Mouse (Mus musculus) G1E (cell line): ENCODE data around the gene Olfr1112. TPM values are rescaled to one million over a fixed set of nuclear protein-coding genes. Genes with fewer than 3 reads are reported as not detected.
"Not testable (repeated sequence)": the region's sequence is repeated elsewhere in the genome, so short reads cannot be mapped to it uniquely, and the experiment has no call there.

Source experiments
- ATAC-seq: 2 replicates; pipeline ENCODE4 v1.8.0; 2016; ENCODE audit warnings: mild to moderate bottlenecking; ENCODE audit not compliant: insufficient number of reproducible peaks, poor library complexity, low FRiP score, severe bottlenecking; ENCODE audit errors: extremely low read depth
- DNase-seq: peaks from one replicate; pipeline ENCODE4 v3.0.0; 2012; ENCODE audit warnings: low spot score
- H3K27me3 ChIP-seq: 2 replicates; pipeline ENCODE4 v1.6.1; 2012; ENCODE audit warnings: mild to moderate bottlenecking, low read length, inconsistent platforms; ENCODE audit not compliant: insufficient read depth
- H3K36me3 ChIP-seq: replicated peaks from 2 replicates; pipeline ENCODE3; 2012; ENCODE audit warnings: mild to moderate bottlenecking, inconsistent platforms
- H3K4me1 ChIP-seq: 2 replicates; pipeline ENCODE4 v1.6.1; 2012; ENCODE audit warnings: low read depth, low read length, inconsistent platforms, mixed read lengths; ENCODE audit not compliant: insufficient read depth
- H3K4me3 ChIP-seq: 2 replicates; pipeline ENCODE4 v1.5.1; 2012; ENCODE audit warnings: low read depth, mild to moderate bottlenecking, inconsistent platforms, low read length, moderate library complexity, mixed read lengths
- H3K9me3 ChIP-seq: replicated peaks from 2 replicates; pipeline ENCODE4 v1.6.1; 2012; ENCODE audit warnings: inconsistent platforms
- CTCF ChIP-seq: IDR thresholded peaks from 2 replicates; pipeline ENCODE4 v1.5.1; 2012; ENCODE audit warnings: low read depth, low read length, inconsistent platforms, mixed read lengths
- GATA1 ChIP-seq: IDR thresholded peaks from 2 replicates; pipeline ENCODE4 v1.6.1; 2012; ENCODE audit warnings: borderline replicate concordance, low read length, inconsistent platforms, mixed read lengths
- GATA2 ChIP-seq: IDR thresholded peaks from 2 replicates; pipeline ENCODE4 v1.6.1; 2012; ENCODE audit warnings: low read depth, low read length, inconsistent platforms, borderline replicate concordance
- POLR2AphosphoS5 ChIP-seq: IDR thresholded peaks from 2 replicates; pipeline ENCODE4 v1.6.1; 2012; ENCODE audit warnings: low read depth, low read length, inconsistent platforms; ENCODE audit not compliant: insufficient replicate concordance
- TAL1 ChIP-seq: conservative IDR thresholded peaks from 2 replicates; pipeline ENCODE4 v1.6.1; 2012; ENCODE audit warnings: low read depth, low read length, inconsistent platforms, mixed read lengths
- polyA plus RNA-seq: library from polyadenylated mRNA; stranded (reverse); fragments of >175 nt; gene quantifications from 2 replicates; pipeline ENCODE4 v1.2.3, GENCODE M21; 2012
- total RNA-seq, 2 experiments: library from RNA; stranded (forward) in 1 of 2; stranded (reverse) in 1 of 2; fragments of 200-1000 nt in 1 of 2; fragments of >200 nt in 1 of 2; fragmentation: Nextera tagmentation in 1 of 2; gene quantifications; 2 replicates each; pipeline ENCODE4 v1.2.3; 2014 to 2017

Gene Olfr1112
- total RNA-seq (2014; fragmentation: Nextera tagmentation), result not detected in 2 replicates
- 0.44 TPM in 1 of 2 replicates, not detected in the other for total RNA-seq (2017)
- not detected in 2 replicates for polyA plus RNA-seq

GRCm38 (mm10) chr2:87187498-87187897 lies at the start of gene Olfr1112:
TSS of gene Olfr1112 (plus strand) at chr2:87187798.
- DNase-seq, result no peak
- no peaks in the 10 kb centered on the region for H3K9me3 ChIP-seq
- no peaks in the 10 kb centered on the region for H3K36me3 ChIP-seq
- TF ChIP-seq GATA2 (no peak), GATA1 (no peak), CTCF (no peak)
- no peak within 1 kb of the TSS for H3K4me3 ChIP-seq
- H3K4me1 ChIP-seq, result no peaks in the 10 kb centered on the region
- ATAC-seq, result no peak
- no peaks in the 10 kb centered on the region for H3K27me3 ChIP-seq

- TF ChIP-seq TAL1 (no peak), POLR2AphosphoS5 (no peak), GATA1 (no peak), CTCF (no peak), GATA2 (no peak)
- Histone ChIP-seq H3K4me3 (no peak within 1 kb of the TSS), H3K27me3 (no peaks in the 10 kb centered on the region), H3K36me3 (no peaks in the 10 kb centered on the region), H3K9me3 (no peaks in the 10 kb centered on the region), H3K4me1 (no peaks in the 10 kb centered on the region)
- DNase-seq (no peak), ATAC-seq (no peak)
Measured at GRCm38 (mm10) chr2:87140200-87140599, 47.4 kb upstream of the Olfr1112 start, which contains the start of gene Olfr1110. TSS of gene Olfr1110 (minus strand) at chr2:87140300.

GRCm38 (mm10) chr2:87152524-87152923 lies 35.1 kb upstream of the Olfr1112 start, which contains the start of gene Olfr1111:
TSS of gene Olfr1111 (minus strand) at chr2:87152624.
- TF ChIP-seq POLR2AphosphoS5, result no peak
- no peak for TF ChIP-seq CTCF
- TF ChIP-seq GATA1, result no peak
- no peak for TF ChIP-seq GATA2
- TF ChIP-seq TAL1, result no peak
- Histone ChIP-seq H3K36me3 (no peaks in the 10 kb centered on the region), H3K9me3 (no peaks in the 10 kb centered on the region), H3K4me1 (no peaks in the 10 kb centered on the region), H3K4me3 (no peak within 1 kb of the TSS), H3K27me3 (no peaks in the 10 kb centered on the region)
- ATAC-seq, result no peak
- no peak for DNase-seq

GRCm38 (mm10) chr2:87167731-87168130 lies 19.9 kb upstream of the Olfr1112 start:
- H3K4me3 ChIP-seq, H3K4me1 ChIP-seq, ATAC-seq, H3K27me3 ChIP-seq, H3K36me3 ChIP-seq, DNase-seq: not testable (repeated sequence)
- peaks cover 16% of the 10 kb centered on the region for H3K9me3 ChIP-seq

- 0 out of 2 replicates have a peak, but pooled peaks cover 2% of the 10 kb centered on the region for H3K9me3 ChIP-seq
- no peak for DNase-seq
- no peaks in the 10 kb centered on the region for H3K27me3 ChIP-seq
- no peak for ATAC-seq
- no peaks in the 10 kb centered on the region for H3K4me1 ChIP-seq
- no peaks in the 10 kb centered on the region for H3K36me3 ChIP-seq
- no peak for TF ChIP-seq POLR2AphosphoS5
- no peak for TF ChIP-seq GATA2
- TF ChIP-seq CTCF, result no peak
- TF ChIP-seq TAL1, result no peak
- no peak for TF ChIP-seq GATA1
- H3K4me3 ChIP-seq, result no peak within 1 kb of the TSS
Measured at GRCm38 (mm10) chr2:87208670-87209069, 21.1 kb downstream of the Olfr1112 start, which contains the start of gene Olfr1113. TSS of gene Olfr1113 (plus strand) at chr2:87208970.

Other genes starting within 250 kb of the Olfr1112 start
Only the 20 nearest of the 21 such genes appear.
- gene Olfr1099, start 227.1 kb upstream of the Olfr1112 start, total RNA-seq (2014; fragmentation: Nextera tagmentation), result not detected in 2 replicates
- gene Olfr1099, start 227.1 kb upstream of the Olfr1112 start, total RNA-seq (2017), result 0.33 TPM in 1 of 2 replicates, not detected in the other
- not detected in 2 replicates for gene Olfr1099, start 227.1 kb upstream of the Olfr1112 start, polyA plus RNA-seq
- gene Olfr1100, start 207.8 kb upstream of the Olfr1112 start, total RNA-seq (2014; fragmentation: Nextera tagmentation), result not detected in 2 replicates
- 0.11 TPM in 1 of 2 replicates, not detected in the other for gene Olfr1100, start 207.8 kb upstream of the Olfr1112 start, total RNA-seq (2017)
- not detected in 2 replicates for gene Olfr1100, start 207.8 kb upstream of the Olfr1112 start, polyA plus RNA-seq
- not detected in 2 replicates for gene Olfr1101, start 196.6 kb upstream of the Olfr1112 start, total RNA-seq (2014; fragmentation: Nextera tagmentation)
- gene Olfr1101, start 196.6 kb upstream of the Olfr1112 start, total RNA-seq (2017), result 0.05 and 0.06 TPM in 2 replicates
- not detected in 2 replicates for gene Olfr1101, start 196.6 kb upstream of the Olfr1112 start, polyA plus RNA-seq
- not detected in 2 replicates for gene Olfr1102, start 189.4 kb upstream of the Olfr1112 start, total RNA-seq (2014; fragmentation: Nextera tagmentation)
- not detected in 2 replicates for gene Olfr1102, start 189.4 kb upstream of the Olfr1112 start, total RNA-seq (2017)
- not detected in 2 replicates for gene Olfr1102, start 189.4 kb upstream of the Olfr1112 start, polyA plus RNA-seq
- not detected in 2 replicates for gene Olfr1104, start 160.7 kb upstream of the Olfr1112 start, total RNA-seq (2014; fragmentation: Nextera tagmentation)
- gene Olfr1104, start 160.7 kb upstream of the Olfr1112 start, total RNA-seq (2017), result 0.71 TPM in 1 of 2 replicates, not detected in the other
- gene Olfr1104, start 160.7 kb upstream of the Olfr1112 start, polyA plus RNA-seq, result not detected in 2 replicates
- gene Olfr1105, start 151.3 kb upstream of the Olfr1112 start, total RNA-seq (2014; fragmentation: Nextera tagmentation), result not detected in 2 replicates
- 0.16 and 0.17 TPM in 2 replicates for gene Olfr1105, start 151.3 kb upstream of the Olfr1112 start, total RNA-seq (2017)
- gene Olfr1105, start 151.3 kb upstream of the Olfr1112 start, polyA plus RNA-seq, result not detected in 2 replicates
- not detected in 2 replicates for gene Olfr1106, start 135.5 kb upstream of the Olfr1112 start, total RNA-seq (2014; fragmentation: Nextera tagmentation)
- gene Olfr1106, start 135.5 kb upstream of the Olfr1112 start, total RNA-seq (2017), result 0.05 and 0.12 TPM in 2 replicates
- not detected in 2 replicates for gene Olfr1106, start 135.5 kb upstream of the Olfr1112 start, polyA plus RNA-seq
- not detected in 2 replicates for gene Olfr1107, start 112.0 kb upstream of the Olfr1112 start, total RNA-seq (2014; fragmentation: Nextera tagmentation)
- 0.29 TPM in 1 of 2 replicates, not detected in the other for gene Olfr1107, start 112.0 kb upstream of the Olfr1112 start, total RNA-seq (2017)
- not detected in 2 replicates for gene Olfr1107, start 112.0 kb upstream of the Olfr1112 start, polyA plus RNA-seq
- gene Olfr1109, start 91.8 kb upstream of the Olfr1112 start, total RNA-seq (2014; fragmentation: Nextera tagmentation), result not detected in 2 replicates
- gene Olfr1109, start 91.8 kb upstream of the Olfr1112 start, total RNA-seq (2017), result 0.22 TPM in 1 of 2 replicates, not detected in the other
- not detected in 2 replicates for gene Olfr1109, start 91.8 kb upstream of the Olfr1112 start, polyA plus RNA-seq
- not detected in 2 replicates for gene Olfr259, start 73.2 kb upstream of the Olfr1112 start, total RNA-seq (2014; fragmentation: Nextera tagmentation)
- 0.11 TPM in 1 of 2 replicates, not detected in the other for gene Olfr259, start 73.2 kb upstream of the Olfr1112 start, total RNA-seq (2017)
- not detected in 2 replicates for gene Olfr259, start 73.2 kb upstream of the Olfr1112 start, polyA plus RNA-seq
- gene Olfr1110, start 47.5 kb upstream of the Olfr1112 start, total RNA-seq (2014; fragmentation: Nextera tagmentation), result not detected in 2 replicates
- 0.11 and 0.17 TPM in 2 replicates for gene Olfr1110, start 47.5 kb upstream of the Olfr1112 start, total RNA-seq (2017)
- not detected in 2 replicates for gene Olfr1110, start 47.5 kb upstream of the Olfr1112 start, polyA plus RNA-seq
- not detected in 2 replicates for gene Olfr1111, start 35.2 kb upstream of the Olfr1112 start, total RNA-seq (2014; fragmentation: Nextera tagmentation)
- gene Olfr1111, start 35.2 kb upstream of the Olfr1112 start, total RNA-seq (2017), result 0.23 TPM in 1 of 2 replicates, not detected in the other
- not detected in 2 replicates for gene Olfr1111, start 35.2 kb upstream of the Olfr1112 start, polyA plus RNA-seq
- gene Olfr1113, start 21.2 kb downstream of the Olfr1112 start, total RNA-seq (2014; fragmentation: Nextera tagmentation), result not detected in 2 replicates
- gene Olfr1113, start 21.2 kb downstream of the Olfr1112 start, total RNA-seq (2017), result 0.05 TPM in 1 of 2 replicates, not detected in the other
- gene Olfr1113, start 21.2 kb downstream of the Olfr1112 start, polyA plus RNA-seq, result not detected in 2 replicates
- gene Olfr1115, start 60.2 kb downstream of the Olfr1112 start, total RNA-seq (2014; fragmentation: Nextera tagmentation), result not detected in 2 replicates
- gene Olfr1115, start 60.2 kb downstream of the Olfr1112 start, total RNA-seq (2017), result 0.05 and 0.06 TPM in 2 replicates
- gene Olfr1115, start 60.2 kb downstream of the Olfr1112 start, polyA plus RNA-seq, result not detected in 2 replicates
- gene Olfr1116, start 79.7 kb downstream of the Olfr1112 start, total RNA-seq (2014; fragmentation: Nextera tagmentation), result not detected in 2 replicates
- 0.05 and 0.12 TPM in 2 replicates for gene Olfr1116, start 79.7 kb downstream of the Olfr1112 start, total RNA-seq (2017)
- not detected in 2 replicates for gene Olfr1116, start 79.7 kb downstream of the Olfr1112 start, polyA plus RNA-seq
- not detected in 2 replicates for gene Olfr1118, start 119.8 kb downstream of the Olfr1112 start, total RNA-seq (2014; fragmentation: Nextera tagmentation)
- gene Olfr1118, start 119.8 kb downstream of the Olfr1112 start, total RNA-seq (2017), result 0.05 and 0.06 TPM in 2 replicates
- gene Olfr1118, start 119.8 kb downstream of the Olfr1112 start, polyA plus RNA-seq, result not detected in 2 replicates
- not detected in 2 replicates for gene Olfr1120, start 167.0 kb downstream of the Olfr1112 start, total RNA-seq (2014; fragmentation: Nextera tagmentation)
- gene Olfr1120, start 167.0 kb downstream of the Olfr1112 start, total RNA-seq (2017), result 0.05 and 0.17 TPM in 2 replicates
- gene Olfr1120, start 167.0 kb downstream of the Olfr1112 start, polyA plus RNA-seq, result not detected in 2 replicates
- gene Olfr1121, start 182.1 kb downstream of the Olfr1112 start, total RNA-seq (2014; fragmentation: Nextera tagmentation), result not detected in 2 replicates
- 0.22 TPM in 1 of 2 replicates, not detected in the other for gene Olfr1121, start 182.1 kb downstream of the Olfr1112 start, total RNA-seq (2017)
- not detected in 2 replicates for gene Olfr1121, start 182.1 kb downstream of the Olfr1112 start, polyA plus RNA-seq
- not detected in 2 replicates for gene Olfr1122, start 198.1 kb downstream of the Olfr1112 start, total RNA-seq (2014; fragmentation: Nextera tagmentation)
- 0.11 and 0.12 TPM in 2 replicates for gene Olfr1122, start 198.1 kb downstream of the Olfr1112 start, total RNA-seq (2017)
- gene Olfr1122, start 198.1 kb downstream of the Olfr1112 start, polyA plus RNA-seq, result not detected in 2 replicates
- not detected in 2 replicates for gene Olfr1123, start 228.8 kb downstream of the Olfr1112 start, total RNA-seq (2014; fragmentation: Nextera tagmentation)
- gene Olfr1123, start 228.8 kb downstream of the Olfr1112 start, total RNA-seq (2017), result 0.05 TPM in 1 of 2 replicates, not detected in the other
- not detected in 2 replicates for gene Olfr1123, start 228.8 kb downstream of the Olfr1112 start, polyA plus RNA-seq